8 mouse cellular contexts compared by ENCODE assay signal in the genomic region with DNA sequence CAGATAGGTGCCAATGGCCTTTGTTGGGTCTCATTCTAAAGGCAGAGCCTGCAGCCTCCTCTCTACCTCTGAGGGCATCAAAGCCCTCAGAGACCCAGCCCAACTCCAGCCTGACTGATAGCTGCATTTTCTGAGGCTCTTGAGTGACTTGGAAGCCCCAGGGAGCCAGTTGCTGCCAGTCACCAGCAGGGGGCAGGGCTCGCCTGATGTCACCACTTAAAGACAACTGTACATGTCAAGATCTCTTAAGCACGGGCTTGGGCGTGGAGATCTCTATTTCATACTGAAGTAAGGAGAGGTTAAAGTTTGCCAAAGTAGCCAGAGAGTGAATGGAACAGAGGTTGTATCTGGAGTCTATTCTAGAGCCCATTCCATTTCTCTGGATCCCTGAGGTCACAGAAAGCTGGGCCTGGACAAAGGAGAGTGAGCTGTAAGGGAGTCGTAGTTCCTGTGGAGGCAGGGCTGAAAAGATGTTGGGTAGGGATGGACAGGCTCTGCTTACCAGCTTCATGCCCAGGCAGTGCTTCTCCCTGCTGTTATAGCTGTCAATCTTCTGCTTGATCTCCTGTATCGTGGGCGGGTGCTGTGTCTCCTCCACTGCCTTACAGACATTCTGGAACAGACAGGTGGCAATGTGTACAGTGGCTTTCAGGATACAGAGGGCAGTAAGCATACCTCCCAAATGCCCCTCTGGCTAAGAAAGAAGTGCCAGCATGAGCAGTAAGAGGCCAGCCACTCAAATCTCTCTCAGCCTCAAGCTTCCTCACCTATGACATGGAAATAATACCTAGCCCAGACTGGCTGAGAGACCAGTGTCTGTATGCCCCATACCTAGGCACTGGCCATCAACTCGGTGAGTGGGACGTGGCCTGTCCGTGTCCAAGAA. TPM values are rescaled to one million over a fixed set of nuclear protein-coding genes. Genes with fewer than 3 reads are reported as not detected.
DNase-seq lines count a peak whose midpoint lies in the region; ATAC-seq and TF ChIP-seq lines count a peak whose summit lies in the region.

No protein-coding gene starts in this region.

- H3K4me3 ChIP-seq in CH12.LX (replicated peaks in 1 of 3; ENCODE audit: low read depth in 2 of 3, low read length in 2 of 3, poor library complexity in 1 of 3): no peak overlapping the region
- no peak overlapping the region for H3K4me3 ChIP-seq in lung, adult 2 months (replicated peaks; ENCODE audit: extremely low read depth, low read depth, low read length)
- no peak overlapping the region for H3K4me3 ChIP-seq in olfactory bulb, adult 2 months (ENCODE audit: insufficient read depth, low read depth, low read length)

- 61% methylated on average over 9 of the region's 9 CpGs for WGBS in large intestine, adult 2 months
- WGBS in lung, adult 2 months: 58% methylated on average over 9 of the region's 9 CpGs
- 64% methylated on average over 9 of the region's 9 CpGs for WGBS in olfactory bulb, adult 2 months

- in situ Hi-C loops in CH12.LX (cut with MboI; ENCODE audit: low pct_ligation_motif_present, low pct_unique_long_range_greater_than_20kb, low sequenced_read_pairs): loop anchor here (5.0 kb wide), 2 partner anchors 35 to 75 kb away; no protein-coding TSS in a partner anchor

- no peak overlapping the region for H3K9ac ChIP-seq in CH12.LX (ENCODE audit: insufficient read depth, low read depth)

- TF ChIP-seq RAD21 in CH12.LX (IDR thresholded peaks at IDR 0.05; ENCODE audit: low read depth, low read length): peak; percentile 94

- dilution Hi-C loops in CH12.LX (cut with MboI; ENCODE audit: extremely low pct_ligation_motif_present, extremely low pct_unique_long_range_greater_than_20kb, low sequenced_read_pairs): no loop called here

- intact Hi-C loops in heart, postnatal 10 days (cut with DNase I): loop anchor here (1.0 to 10.0 kb wide), 3 partner anchors 25 to 373 kb away; no protein-coding TSS in a partner anchor

- no peak overlapping the region for H3K27ac ChIP-seq in CH12.LX (ENCODE audit: insufficient read depth, low read depth)
- no peak overlapping the region for H3K27ac ChIP-seq in olfactory bulb, adult 2 months (ENCODE audit: insufficient read depth, low read depth, low read length)

- DNase-seq in CH12.LX (ENCODE audit: extremely low read depth): peak; percentile 82
- DNase-seq in brain, adult 2 months (ENCODE audit: low read depth, low spot score): peak; percentile 90
- DNase-seq in heart, postnatal 10 days: peak; percentile 85 to 91
- peak; percentile 45 for DNase-seq in large intestine, adult 2 months (ENCODE audit: low read depth, low spot score)
- DNase-seq in lung, adult 2 months: peak; percentile 80
- DNase-seq in thymus, adult 18-20 months: peak; percentile 62 to 76

- H3K27me3 ChIP-seq in CH12.LX (replicated peaks): no peaks in the 10 kb centered on the region

- no peaks in the 10 kb centered on the region; the same call in 1 of the 2 replicates for H3K79me2 ChIP-seq in CH12.LX (replicated peaks; ENCODE audit: control insufficient read depth, extremely low read depth, insufficient read depth, poor library complexity, severe bottlenecking)

- peaks cover 0 to 44% of the 10 kb centered on the region in 2 experiments; a peak in 3 of 4 replicates for H3K4me1 ChIP-seq in CH12.LX (ENCODE audit: control insufficient read depth in 1 of 2, insufficient read depth in 2 of 2)
- H3K4me1 ChIP-seq in lung, adult 2 months (ENCODE audit: control insufficient read depth, insufficient read depth, low read length): no peaks in the 10 kb centered on the region; the same call in 1 of the 2 replicates
- H3K4me1 ChIP-seq in olfactory bulb, adult 2 months (ENCODE audit: control insufficient read depth, insufficient read depth, low read length): peaks cover 10% of the 10 kb centered on the region

- no peaks in the 10 kb centered on the region for H3K9me3 ChIP-seq in CH12.LX (replicated peaks; ENCODE audit: low read length)

- H3K36me3 ChIP-seq in CH12.LX (replicated peaks in 1 of 2; ENCODE audit: control insufficient read depth in 1 of 2, insufficient read depth in 1 of 2, low read length in 1 of 2): peaks cover 50 to 84% of the 10 kb centered on the region in 2 experiments

- peak; percentile 81 for ATAC-seq in erythroblast, adult 5-6 weeks (replicated peaks; ENCODE audit: low FRiP score, poor library complexity, severe bottlenecking)

- peak; percentile 59 to 98 for TF ChIP-seq CTCF in CH12.LX (conservative IDR thresholded peaks at IDR 0.05 in 1 of 2, IDR thresholded peaks at IDR 0.05 in 1 of 2; ENCODE audit: low read depth in 2 of 2, low read length in 2 of 2)
- TF ChIP-seq CTCF in lung, adult 2 months (IDR thresholded peaks at IDR 0.05; ENCODE audit: insufficient read depth, low read length): peak; percentile 86
- peak; percentile 66 for TF ChIP-seq CTCF in olfactory bulb, adult 2 months (IDR thresholded peaks at IDR 0.05; ENCODE audit: insufficient read depth, low read depth, low read length)

- no peak overlapping the region for H3K4me2 ChIP-seq in CH12.LX (ENCODE audit: insufficient read depth, low read depth, poor library complexity, severe bottlenecking)

- no peak for TF ChIP-seq EP300 in CH12.LX (IDR thresholded peaks at IDR 0.05; ENCODE audit: low read length)

- TF ChIP-seq POLR2A in CH12.LX (IDR thresholded peaks at IDR 0.05; ENCODE audit: low read depth, low read length): no peak
- no peak for TF ChIP-seq POLR2A in lung, adult 2 months (IDR thresholded peaks at IDR 0.05; ENCODE audit: borderline replicate concordance, extremely low read depth, low read depth, low read length)
- TF ChIP-seq POLR2A in olfactory bulb, adult 2 months (IDR thresholded peaks at IDR 0.05; ENCODE audit: insufficient read depth, low read depth, low read length): no peak

TF ChIP-seq in CH12.LX, 34 proteins besides CTCF, POLR2A, EP300 and RAD21 (continues in another document):
- TF ChIP-seq ZC3H11A (IDR thresholded peaks at IDR 0.05; ENCODE audit: low read depth, low read length) (peak; percentile 89), RCOR1 (conservative IDR thresholded peaks at IDR 0.05; ENCODE audit: low read depth, low read length) (no peak), ZMIZ1 (IDR thresholded peaks at IDR 0.05; ENCODE audit: low read depth, low read length) (no peak), JUN (IDR thresholded peaks at IDR 0.05; ENCODE audit: insufficient read depth, low read depth, low read length) (no peak), PAX5 (IDR thresholded peaks at IDR 0.05; ENCODE audit: low read length) (no peak), CHD1 (IDR thresholded peaks at IDR 0.05; ENCODE audit: low read depth, low read length) (no peak), MAZ (IDR thresholded peaks at IDR 0.05; ENCODE audit: low read depth, low read length) (no peak), BHLHE40 (IDR thresholded peaks at IDR 0.05; ENCODE audit: low read depth, low read length) (0 out of 2 replicates have a peak, but pooled peaks have one; percentile 10), MAFK (IDR thresholded peaks at IDR 0.05; ENCODE audit: insufficient replicate concordance, low read length) (0 out of 2 replicates have a peak, but pooled peaks have one; percentile 35), TCF12 (IDR thresholded peaks at IDR 0.05; ENCODE audit: low read depth, low read length) (no peak), CHD2 (IDR thresholded peaks at IDR 0.05; ENCODE audit: low read length) (no peak), USF2 (conservative IDR thresholded peaks at IDR 0.05; ENCODE audit: low read depth, low read length) (no peak), MEF2A (IDR thresholded peaks at IDR 0.05; ENCODE audit: borderline replicate concordance, low read depth, low read length) (no peak), MXI1 (IDR thresholded peaks at IDR 0.05; ENCODE audit: low read depth, low read length) (no peak), NRF1 (IDR thresholded peaks at IDR 0.05; ENCODE audit: low read depth, low read length) (no peak), SIN3A (IDR thresholded peaks at IDR 0.05; ENCODE audit: low read length) (peak; percentile 61; the same call in 1 of the 2 replicates), ZNF384 (IDR thresholded peaks at IDR 0.05; ENCODE audit: low read depth, low read length) (no peak), UBTF (IDR thresholded peaks at IDR 0.05; ENCODE audit: low read depth, low read length) (no peak), ZKSCAN1 (IDR thresholded peaks at IDR 0.05; ENCODE audit: borderline replicate concordance, low read depth, low read length) (no peak), JUND (conservative IDR thresholded peaks at IDR 0.05; ENCODE audit: low read depth, low read length) (0 out of 2 replicates have a peak, but pooled peaks have one; percentile 7), SMC3 (IDR thresholded peaks at IDR 0.05; ENCODE audit: low read depth, low read length) (peak; percentile 99), MAX (IDR thresholded peaks at IDR 0.05; ENCODE audit: low read length) (no peak), TBP (conservative IDR thresholded peaks at IDR 0.05; ENCODE audit: low read depth, low read length) (no peak), GABPA (IDR thresholded peaks at IDR 0.05; ENCODE audit: insufficient replicate concordance, low read depth, low read length) (no peak), IRF4 (IDR thresholded peaks at IDR 0.05; ENCODE audit: low read depth, low read length) (no peak; the same call in 1 of the 2 replicates)

RNA-seq across cellular contexts. Expression of a gene that starts 28.9 kb away (rescaled TPM):
- total RNA-seq in CH12.LX (2012; rRNA removed) (48.8 and 53.0 TPM in 2 replicates), CH12.LX (2014; rRNA removed) (41.0 and 46.9 TPM in 2 replicates)
- 57.2 and 64.3 TPM in 2 replicates for polyA plus RNA-seq in CH12.LX (2012; ENCODE audit: insufficient read length, low read depth)
- total RNA-seq in erythroblast, adult 5-6 weeks (2015; ENCODE audit: low replicate concordance): 10.8 and 13.6 TPM in 2 replicates
- total RNA-seq in erythroblast, adult 5-6 weeks (2017; ENCODE audit: low replicate concordance): 10.9 and 12.4 TPM in 2 replicates
- total RNA-seq in heart, postnatal 10 days (2021): 10 to 100 TPM; 36.3 to 36.7 TPM
- polyA plus RNA-seq in large intestine, adult 2 months (2012; rRNA removed): 27.4 and 30.3 TPM in 2 replicates
- polyA plus RNA-seq in lung, adult 2 months (2012; rRNA removed): 26.4 and 31.9 TPM in 2 replicates
- not detected in 2 replicates for polyA plus RNA-seq in olfactory bulb, adult 2 months (2012; ENCODE audit: insufficient read depth, insufficient read length, low replicate concordance, missing spikeins)

RNA-seq across cellular contexts. Expression of a gene that starts 43.7 kb away (rescaled TPM):
- total RNA-seq in CH12.LX (2012; rRNA removed) (6.4 and 6.7 TPM in 2 replicates), CH12.LX (2014; rRNA removed) (9.8 and 10.1 TPM in 2 replicates)
- 8.2 and 8.3 TPM in 2 replicates for polyA plus RNA-seq in CH12.LX (2012; ENCODE audit: insufficient read length, low read depth)
- total RNA-seq in erythroblast, adult 5-6 weeks (2015; ENCODE audit: low replicate concordance): 92.8 and 106 TPM in 2 replicates
- 97.3 and 107 TPM in 2 replicates for total RNA-seq in erythroblast, adult 5-6 weeks (2017; ENCODE audit: low replicate concordance)
- total RNA-seq in heart, postnatal 10 days (2021): under 1 TPM; 0.32 to 0.91 TPM
- 0.80 and 0.84 TPM in 2 replicates for polyA plus RNA-seq in large intestine, adult 2 months (2012; rRNA removed)
- 1.9 and 2.7 TPM in 2 replicates for polyA plus RNA-seq in lung, adult 2 months (2012; rRNA removed)
- not detected in 2 replicates for polyA plus RNA-seq in olfactory bulb, adult 2 months (2012; ENCODE audit: insufficient read depth, insufficient read length, low replicate concordance, missing spikeins)
